Mouse (Mus musculus) left cerebral cortex, adult 18-20 months (tissue): Measurements from ENCODE around the gene Slc25a45. TPM values are rescaled to one million over a fixed set of nuclear protein-coding genes. Genes with fewer than 3 reads are reported as not detected.
A peak's percentile ranks its signal among the peaks of the same experiment; 100 is the strongest.

ENCODE experiments used
- DNase-seq, 2 experiments: peaks; one replicate each; pipeline ENCODE4 v3.0.0; 2021 to 2022; ENCODE audit warnings: low spot score in 2 of 2, mixed read lengths in 1 of 2
- long read RNA-seq, 2 experiments: library from polyadenylated mRNA; stranded (forward); transcript quantifications; one replicate each; pipeline ENCODE4 v2.0.0; 2021
- total RNA-seq, 2 experiments: library from RNA; stranded (reverse); gene quantifications; 2 replicates each; pipeline ENCODE4 v1.2.3; 2021

The Slc25a45 gene
- 1 to 10 TPM; 2.3 to 3.2 TPM for total RNA-seq
- long read RNA-seq, experiment 1, partial matches to known transcripts, result 0 of 6 reads
- long read RNA-seq, experiment 1, other reads (novel, unspliced or antisense), result 3 of 6 reads
- long read RNA-seq, experiment 2, partial matches to known transcripts, result 0 of 3 reads
- long read RNA-seq, experiment 2, other reads (novel, unspliced or antisense), result 3 of 3 reads

- peak; percentile 74 to 80 for DNase-seq
Observed at GRCm38 (mm10) chr19:5877618-5878361, at the start of gene Slc25a45. Gene Slc25a45, plus strand, starts transcription at chr19:5877808.

GRCm38 (mm10) chr19:5828155-5828554 is 49.5 kb upstream of the Slc25a45 start:
- no peak for DNase-seq

- DNase-seq, result no peak
Observed at GRCm38 (mm10) chr19:5828905-5829304, 48.7 kb upstream of the Slc25a45 start.

GRCm38 (mm10) chr19:5829958-5830615 is 47.5 kb upstream of the Slc25a45 start:
- DNase-seq, result no peak

- DNase-seq, result no peak
Observed at GRCm38 (mm10) chr19:5830776-5831175, 46.8 kb upstream of the Slc25a45 start.

- no peak for DNase-seq
Observed at GRCm38 (mm10) chr19:5831224-5831957, 46.2 kb upstream of the Slc25a45 start.

- DNase-seq, result no peak
Observed at GRCm38 (mm10) chr19:5831958-5832320, 45.7 kb upstream of the Slc25a45 start.

GRCm38 (mm10) chr19:5832326-5832725 is 45.3 kb upstream of the Slc25a45 start:
- DNase-seq, result no peak

- DNase-seq, result no peak
Observed at GRCm38 (mm10) chr19:5833287-5834100, 44.1 kb upstream of the Slc25a45 start.

GRCm38 (mm10) chr19:5834260-5834925 is 43.2 kb upstream of the Slc25a45 start:
- DNase-seq, result no peak

- no peak for DNase-seq
Observed at GRCm38 (mm10) chr19:5835054-5835921, 42.3 kb upstream of the Slc25a45 start.

GRCm38 (mm10) chr19:5835922-5836430 is 41.6 kb upstream of the Slc25a45 start:
- DNase-seq, result no peak

GRCm38 (mm10) chr19:5836941-5837572 is 40.6 kb upstream of the Slc25a45 start:
- no peak for DNase-seq

GRCm38 (mm10) chr19:5837606-5838005 is 40.0 kb upstream of the Slc25a45 start:
- no peak for DNase-seq

GRCm38 (mm10) chr19:5838136-5838891 is 39.3 kb upstream of the Slc25a45 start:
- no peak for DNase-seq

GRCm38 (mm10) chr19:5838892-5839165 is 38.8 kb upstream of the Slc25a45 start:
- no peak for DNase-seq

GRCm38 (mm10) chr19:5839317-5840085 is 38.1 kb upstream of the Slc25a45 start:
- DNase-seq, result no peak
